ENCODE assay signal across 18 mouse cellular contexts in the genomic region with DNA sequence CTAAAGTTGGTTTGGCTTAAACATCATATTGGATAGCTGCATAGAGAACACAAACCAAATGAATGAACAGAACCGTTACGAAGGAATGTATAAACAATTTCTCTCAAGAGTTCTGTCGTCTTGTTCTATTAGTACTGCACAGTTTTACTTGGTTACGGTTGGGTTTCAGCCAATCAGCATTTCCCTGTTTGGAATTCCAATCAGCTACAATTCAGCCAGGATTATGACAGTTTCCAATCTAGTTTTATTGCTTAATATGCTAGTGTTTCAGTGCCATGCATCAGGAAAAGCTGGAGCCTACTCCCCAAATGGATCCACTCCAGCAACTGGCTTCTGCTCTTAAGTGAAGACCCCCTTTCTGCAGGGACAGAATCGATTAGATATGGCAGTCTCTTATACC.
"Had no signal": no experiment of that assay in that cellular context is flagged by ENCODE, and none has a peak within 500 bp of the region (broad histone marks: within the 10 kb centered on the region; RNA-seq: fewer than 3 reads in every experiment).

No protein-coding gene starts in this region.

- ATAC-seq: lung, postnatal 0 days; midbrain, embryonic 13.5 days; midbrain, embryonic 16.5 days had no signal

- H3K9ac ChIP-seq: liver, embryonic 14.5 days; lung, embryonic 15.5 days; midbrain, embryonic 13.5 days; neural tube, embryonic 13.5 days; neural tube, embryonic 15.5 days had no signal

- H3K4me2 ChIP-seq: lung, embryonic 15.5 days; midbrain, embryonic 13.5 days; neural tube, embryonic 13.5 days; neural tube, embryonic 15.5 days had no signal

- H3K27ac ChIP-seq: liver, embryonic 14.5 days; lung, embryonic 15.5 days; midbrain, embryonic 10.5 days; midbrain, embryonic 13.5 days; neural tube, embryonic 13.5 days; neural tube, embryonic 15.5 days had no signal

- H3K9me3 ChIP-seq: lung, embryonic 15.5 days; midbrain, embryonic 10.5 days; midbrain, embryonic 13.5 days; neural tube, embryonic 13.5 days; neural tube, embryonic 15.5 days had no signal

- H3K4me3 ChIP-seq: lung, embryonic 15.5 days; midbrain, embryonic 10.5 days; midbrain, embryonic 13.5 days; myocyte; neural tube, embryonic 13.5 days; neural tube, embryonic 15.5 days had no signal

- DNase-seq: lung, adult 18-20 months; retina, postnatal 1 day; right cerebral cortex, adult 18-20 months; right cerebral cortex, postnatal 25 days; right cerebral cortex, postnatal 4 days; spleen, adult 18-20 months; thymus, adult 18-20 months; thymus, postnatal 14 days; thymus, postnatal 36 days had no signal

- H3K4me1 ChIP-seq: lung, embryonic 15.5 days; midbrain, embryonic 10.5 days; midbrain, embryonic 13.5 days; neural tube, embryonic 13.5 days; neural tube, embryonic 15.5 days had no signal

- H3K36me3 ChIP-seq: lung, embryonic 15.5 days; midbrain, embryonic 10.5 days; midbrain, embryonic 13.5 days; neural tube, embryonic 13.5 days; neural tube, embryonic 15.5 days had no signal

- H3K27me3 ChIP-seq: lung, embryonic 15.5 days; midbrain, embryonic 13.5 days; neural tube, embryonic 13.5 days; neural tube, embryonic 15.5 days had no signal
